Mouse (Mus musculus): ENCODE measurements around the gene Lamb1. TPM values are rescaled to one million over a fixed set of nuclear protein-coding genes. Genes with fewer than 3 reads are reported as not detected.

Gene Lamb1
- polyA plus RNA-seq, 1 experiment, result 0.01 TPM

- Histone ChIP-seq H3K9me3 (ENCODE audit: control insufficient read depth, low read length) (no peaks in the 10 kb centered on the region), H3K4me1 (ENCODE audit: control insufficient read depth) (no peaks in the 10 kb centered on the region), H3K4me3 (replicated peaks) (no peak overlapping the region), H3K27me3 (ENCODE audit: control insufficient read depth) (peaks cover 33% of the 10 kb centered on the region), H3K36me3 (ENCODE audit: control insufficient read depth) (no peaks in the 10 kb centered on the region)
- TF ChIP-seq GATA1 (IDR thresholded peaks at IDR 0.05; ENCODE audit: low read length), result no peak
- TF ChIP-seq TAL1 (IDR thresholded peaks at IDR 0.05; ENCODE audit: low read length), result no peak
Observed at GRCm38 (mm10) chr12:31266686-31267085, 1.7 kb downstream of the Lamb1 start.

GRCm38 (mm10) chr12:31267363-31267762 lies 2.3 kb downstream of the Lamb1 start:
- H3K9me3 ChIP-seq (ENCODE audit: control insufficient read depth, low read length), result no peaks in the 10 kb centered on the region
- no peak overlapping the region for H3K4me3 ChIP-seq (replicated peaks)
- no peaks in the 10 kb centered on the region for H3K4me1 ChIP-seq (ENCODE audit: control insufficient read depth)
- no peak for TF ChIP-seq GATA1 (IDR thresholded peaks at IDR 0.05; ENCODE audit: low read length)
- no peak for TF ChIP-seq TAL1 (IDR thresholded peaks at IDR 0.05; ENCODE audit: low read length)
- H3K27me3 ChIP-seq (ENCODE audit: control insufficient read depth), result peaks cover 33% of the 10 kb centered on the region
- no peaks in the 10 kb centered on the region for H3K36me3 ChIP-seq (ENCODE audit: control insufficient read depth)

DNA sequence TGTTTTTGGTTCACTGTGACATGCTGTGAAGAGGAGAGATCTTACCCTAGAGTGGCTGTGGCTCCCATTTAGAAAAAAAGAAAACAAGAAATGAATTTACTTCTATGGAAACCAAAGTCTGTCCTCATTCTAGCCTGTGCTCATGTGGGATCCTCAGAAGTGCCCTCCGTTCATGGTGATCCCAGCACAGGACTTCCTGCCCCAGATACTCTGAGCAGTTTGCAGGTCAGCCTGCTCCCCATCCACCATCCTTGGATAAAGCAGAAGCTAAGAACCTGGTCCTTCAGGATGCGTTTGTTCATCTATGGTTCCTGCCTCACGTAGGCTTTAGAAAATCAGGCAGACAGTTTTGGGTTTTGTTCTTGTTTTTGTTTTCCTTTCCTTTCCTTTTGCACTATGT lies 3.3 kb downstream of the Lamb1 start:
- peaks cover 33% of the 10 kb centered on the region for H3K27me3 ChIP-seq (ENCODE audit: control insufficient read depth)

DNA sequence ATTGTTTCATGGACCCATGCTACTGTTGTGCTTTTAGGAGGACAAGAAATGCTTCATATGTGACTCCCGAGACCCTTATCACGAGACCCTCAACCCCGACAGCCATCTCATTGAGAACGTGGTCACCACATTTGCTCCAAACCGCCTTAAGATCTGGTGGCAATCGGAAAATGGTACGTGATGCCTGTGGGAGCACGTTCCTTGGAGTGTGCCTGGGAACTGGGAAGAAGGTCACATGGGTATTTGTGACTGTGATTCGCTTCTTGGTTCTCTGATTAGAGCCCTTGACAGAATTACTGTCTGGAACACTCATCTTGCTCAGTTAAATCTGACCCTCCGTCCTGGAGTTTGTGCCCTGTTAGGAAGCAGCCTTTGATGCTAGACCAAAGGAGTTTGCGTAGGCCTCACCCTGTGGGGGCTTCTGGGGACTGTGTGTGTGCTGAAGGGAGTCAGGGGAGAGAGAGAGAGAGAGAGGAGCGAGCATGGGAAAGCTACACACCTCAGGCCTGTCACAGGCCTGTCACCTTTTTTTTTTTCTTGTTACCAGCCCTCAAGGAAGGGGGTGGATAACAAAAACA lies 4.1 kb downstream of the Lamb1 start:
- no peak for TF ChIP-seq GATA1 (IDR thresholded peaks at IDR 0.05; ENCODE audit: low read length)
- TF ChIP-seq TAL1 (IDR thresholded peaks at IDR 0.05; ENCODE audit: low read length), result no peak
- no peaks in the 10 kb centered on the region for H3K9me3 ChIP-seq (ENCODE audit: control insufficient read depth, low read length)
- H3K27me3 ChIP-seq (ENCODE audit: control insufficient read depth), result peaks cover 32% of the 10 kb centered on the region
- H3K36me3 ChIP-seq (ENCODE audit: control insufficient read depth), result no peaks in the 10 kb centered on the region
- H3K4me3 ChIP-seq (replicated peaks), result no peak overlapping the region
- H3K4me1 ChIP-seq (ENCODE audit: control insufficient read depth), result no peaks in the 10 kb centered on the region

More for the DNA sequence above, 3.3 kb downstream of the Lamb1 start:
- Histone ChIP-seq H3K36me3 (ENCODE audit: control insufficient read depth) (no peaks in the 10 kb centered on the region), H3K4me1 (ENCODE audit: control insufficient read depth) (no peaks in the 10 kb centered on the region), H3K4me3 (replicated peaks) (no peak overlapping the region), H3K9me3 (ENCODE audit: control insufficient read depth, low read length) (no peaks in the 10 kb centered on the region)
- TF ChIP-seq TAL1 (IDR thresholded peaks at IDR 0.05; ENCODE audit: low read length) (no peak), GATA1 (IDR thresholded peaks at IDR 0.05; ENCODE audit: low read length) (no peak)

DNA sequence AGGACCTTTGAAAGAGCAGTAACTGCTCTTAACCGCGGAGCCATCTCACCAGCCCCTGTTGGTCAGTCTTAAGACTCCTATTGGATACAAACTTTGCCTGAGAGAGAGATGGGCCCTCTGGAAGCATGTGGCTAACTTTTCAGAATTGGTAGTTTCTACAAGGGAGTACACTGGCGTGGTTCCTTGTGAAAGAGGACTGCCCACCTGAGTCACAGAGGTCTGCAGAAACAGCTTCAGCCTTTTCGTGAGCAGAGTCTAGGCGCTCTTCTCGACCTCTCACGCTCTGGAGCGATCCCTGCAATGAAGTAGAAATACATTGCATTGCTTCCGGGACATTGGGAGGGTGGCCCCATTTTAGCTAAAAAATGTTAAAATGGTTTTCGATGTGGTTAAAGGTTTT lies 5.3 kb downstream of the Lamb1 start:
- peaks cover 20% of the 10 kb centered on the region for H3K27me3 ChIP-seq (ENCODE audit: control insufficient read depth)
- H3K9me3 ChIP-seq (ENCODE audit: control insufficient read depth, low read length), result no peaks in the 10 kb centered on the region
- no peaks in the 10 kb centered on the region for H3K36me3 ChIP-seq (ENCODE audit: control insufficient read depth)
- H3K4me3 ChIP-seq (replicated peaks), result no peak overlapping the region
- no peak for TF ChIP-seq GATA1 (IDR thresholded peaks at IDR 0.05; ENCODE audit: low read length)
- no peak for TF ChIP-seq TAL1 (IDR thresholded peaks at IDR 0.05; ENCODE audit: low read length)
- H3K4me1 ChIP-seq (ENCODE audit: control insufficient read depth), result no peaks in the 10 kb centered on the region

DNA sequence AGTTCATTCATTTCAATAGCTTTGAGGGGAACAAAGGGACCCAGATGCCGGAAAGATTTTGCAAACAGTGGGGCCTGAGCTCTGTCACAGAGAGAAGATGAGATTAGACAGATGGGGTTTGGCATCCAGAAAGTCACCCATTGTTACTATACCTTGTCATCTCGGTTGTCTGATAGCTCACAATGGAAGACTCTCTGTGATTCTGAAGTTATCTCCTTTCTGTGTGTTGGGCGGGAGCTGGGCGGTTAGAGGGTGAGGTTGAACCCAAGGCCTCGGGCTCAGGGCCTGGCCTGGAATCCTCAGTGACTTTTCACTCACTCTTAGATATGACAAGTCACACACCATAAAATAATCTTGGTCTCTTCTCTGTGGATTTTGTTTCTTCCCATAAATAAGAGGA lies 5.7 kb downstream of the Lamb1 start:
- no peak for TF ChIP-seq TAL1 (IDR thresholded peaks at IDR 0.05; ENCODE audit: low read length)
- TF ChIP-seq GATA1 (IDR thresholded peaks at IDR 0.05; ENCODE audit: low read length), result no peak
- Histone ChIP-seq H3K36me3 (ENCODE audit: control insufficient read depth) (no peaks in the 10 kb centered on the region), H3K27me3 (ENCODE audit: control insufficient read depth) (peaks cover 16% of the 10 kb centered on the region), H3K4me1 (ENCODE audit: control insufficient read depth) (no peaks in the 10 kb centered on the region), H3K4me3 (replicated peaks) (no peak overlapping the region), H3K9me3 (ENCODE audit: control insufficient read depth, low read length) (no peaks in the 10 kb centered on the region)

GRCm38 (mm10) chr12:31271361-31272011 lies 6.5 kb downstream of the Lamb1 start:
- no peak for TF ChIP-seq GATA1 (IDR thresholded peaks at IDR 0.05; ENCODE audit: low read length)
- no peak for TF ChIP-seq TAL1 (IDR thresholded peaks at IDR 0.05; ENCODE audit: low read length)

DNA sequence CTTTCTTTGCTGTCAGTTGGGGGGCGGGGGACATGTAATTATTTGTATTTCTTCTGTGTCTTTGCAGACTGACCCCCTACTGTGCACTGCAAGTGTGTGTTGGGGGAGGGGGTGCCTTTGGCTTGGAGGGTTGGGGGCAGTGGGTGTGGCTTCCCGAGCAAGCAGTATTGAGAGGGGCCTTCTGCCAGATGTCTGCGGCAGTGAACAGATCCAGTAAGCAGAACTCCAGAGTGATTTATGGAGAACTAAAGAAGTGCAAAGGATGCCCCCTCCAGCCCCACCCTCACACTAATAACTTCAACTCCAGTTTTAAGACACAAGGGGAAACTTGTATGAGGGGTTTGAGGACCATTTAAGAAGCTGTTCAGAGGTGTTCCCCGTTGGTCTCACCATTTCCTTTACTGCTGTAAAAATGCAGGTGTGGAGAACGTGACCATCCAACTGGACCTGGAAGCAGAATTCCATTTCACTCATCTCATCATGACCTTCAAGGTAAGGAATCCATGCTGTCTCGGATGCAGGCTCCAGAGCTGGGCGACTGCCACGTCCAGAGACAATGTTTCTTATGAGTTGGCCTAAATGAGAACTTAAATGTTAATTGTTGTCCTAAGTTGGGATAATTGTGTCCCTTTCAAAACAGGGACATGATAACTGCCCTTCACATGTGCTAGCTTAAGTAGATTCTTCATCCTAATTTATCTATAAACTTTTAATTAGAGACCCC lies 7.1 kb downstream of the Lamb1 start:
- TF ChIP-seq TAL1 (IDR thresholded peaks at IDR 0.05; ENCODE audit: low read length) (no peak), GATA1 (IDR thresholded peaks at IDR 0.05; ENCODE audit: low read length) (no peak)
- H3K27me3 ChIP-seq (ENCODE audit: control insufficient read depth), result peaks cover 2% of the 10 kb centered on the region; the same call in 1 of the 2 replicates

More at GRCm38 (mm10) chr12:31271361-31272011, 6.5 kb downstream of the Lamb1 start:
- Histone ChIP-seq H3K4me3 (replicated peaks) (no peak overlapping the region), H3K27me3 (ENCODE audit: control insufficient read depth) (peaks cover 9% of the 10 kb centered on the region), H3K4me1 (ENCODE audit: control insufficient read depth) (no peaks in the 10 kb centered on the region), H3K36me3 (ENCODE audit: control insufficient read depth) (no peaks in the 10 kb centered on the region), H3K9me3 (ENCODE audit: control insufficient read depth, low read length) (no peaks in the 10 kb centered on the region)

GRCm38 (mm10) chr12:31272846-31273245 lies 7.8 kb downstream of the Lamb1 start:
- no peak for TF ChIP-seq TAL1 (IDR thresholded peaks at IDR 0.05; ENCODE audit: low read length)
- no peak for TF ChIP-seq GATA1 (IDR thresholded peaks at IDR 0.05; ENCODE audit: low read length)
- Histone ChIP-seq H3K9me3 (ENCODE audit: control insufficient read depth, low read length) (no peaks in the 10 kb centered on the region), H3K4me1 (ENCODE audit: control insufficient read depth) (no peaks in the 10 kb centered on the region), H3K36me3 (ENCODE audit: control insufficient read depth) (no peaks in the 10 kb centered on the region), H3K27me3 (ENCODE audit: control insufficient read depth) (no peaks in the 10 kb centered on the region), H3K4me3 (replicated peaks) (no peak overlapping the region)

More for the DNA sequence above, 7.1 kb downstream of the Lamb1 start:
- H3K4me3 ChIP-seq (replicated peaks), result no peak overlapping the region
- H3K36me3 ChIP-seq (ENCODE audit: control insufficient read depth), result no peaks in the 10 kb centered on the region
- H3K4me1 ChIP-seq (ENCODE audit: control insufficient read depth), result no peaks in the 10 kb centered on the region
- no peaks in the 10 kb centered on the region for H3K9me3 ChIP-seq (ENCODE audit: control insufficient read depth, low read length)

Data from erythroblast, embryonic 14.5 days (primary cell).